Mouse (Mus musculus) MEL (cell line): ENCODE data around the gene Hnrnpc.

Experiments used
- BHLHE40 ChIP-seq: IDR thresholded peaks from 2 replicates; pipeline ENCODE4 v1.6.1; 2012; ENCODE audit warnings: low read depth, mild to moderate bottlenecking, inconsistent platforms, low read length, improper control_type of control experiment, borderline replicate concordance
- CTCF ChIP-seq, 3 experiments: IDR thresholded peaks in 2 of 3; conservative IDR thresholded peaks in 1 of 3; 2 replicates each; pipeline ENCODE4 v1.5.1; 2011 to 2012; ENCODE audit warnings: low read length in 3 of 3, low read depth in 2 of 3, mild to moderate bottlenecking in 2 of 3, improper control_type of control experiment in 1 of 3, inconsistent platforms in 1 of 3, mixed read lengths in 1 of 3, moderate library complexity in 1 of 3; ENCODE audit not compliant: control insufficient read depth in 1 of 3, insufficient read depth in 1 of 3, poor library complexity in 1 of 3, severe bottlenecking in 1 of 3
- EP300 ChIP-seq, 2 experiments: IDR thresholded peaks; 2 replicates each; pipeline ENCODE4 v1.6.1; 2011; ENCODE audit warnings: improper control_type of control experiment in 2 of 2, low read length in 2 of 2, low read depth in 1 of 2, mild to moderate bottlenecking in 1 of 2
- MXI1 ChIP-seq: IDR thresholded peaks from 2 replicates; pipeline ENCODE4 v1.6.1; 2011; ENCODE audit warnings: mild to moderate bottlenecking, low read depth, low read length, improper control_type of control experiment
- POLR2A ChIP-seq, 2 experiments: IDR thresholded peaks; 2 replicates each; pipeline ENCODE4 v1.6.1; 2011 to 2012; ENCODE audit warnings: low read length in 2 of 2, mild to moderate bottlenecking in 2 of 2, control low read depth in 1 of 2, improper control_type of control experiment in 1 of 2, low read depth in 1 of 2, moderate library complexity in 1 of 2; ENCODE audit not compliant: control insufficient read depth in 1 of 2, insufficient read depth in 1 of 2, poor library complexity in 1 of 2
- POLR2AphosphoS2 ChIP-seq: IDR thresholded peaks from 2 replicates; pipeline ENCODE4 v1.6.1; 2011; ENCODE audit warnings: low read length, improper control_type of control experiment
- POLR2AphosphoS5 ChIP-seq: IDR thresholded peaks from 2 replicates; pipeline ENCODE4 v1.6.1; 2012; ENCODE audit warnings: low read depth, borderline replicate concordance, mild to moderate bottlenecking, inconsistent platforms, low read length, moderate library complexity, mixed read lengths
- TAL1 ChIP-seq: IDR thresholded peaks from 2 replicates; pipeline ENCODE4 v1.6.1; 2012; ENCODE audit warnings: mild to moderate bottlenecking, inconsistent platforms, low read length, moderate library complexity, mixed read lengths
- TCF12 ChIP-seq: IDR thresholded peaks from 2 replicates; pipeline ENCODE4 v1.6.1; 2014; ENCODE audit warnings: low read depth, mild to moderate bottlenecking, inconsistent platforms, low read length, improper control_type of control experiment, moderate library complexity
- USF1 ChIP-seq: IDR thresholded peaks from 2 replicates; pipeline ENCODE4 v1.6.1; 2014; ENCODE audit warnings: low read depth, mild to moderate bottlenecking, inconsistent platforms, low read length, improper control_type of control experiment, moderate library complexity

GRCm38 (mm10) chr14:52144165-52144564 is 40.3 kb upstream of the Hnrnpc start:
- TF ChIP-seq USF1 (no peak), TCF12 (no peak), CTCF (IDR thresholded peaks at IDR 0.05 in 2 of 3, conservative IDR thresholded peaks at IDR 0.05 in 1 of 3; ENCODE audit: control insufficient read depth in 1 of 3, insufficient read depth in 1 of 3, low read depth in 2 of 3, low read length in 3 of 3, poor library complexity in 1 of 3, severe bottlenecking in 1 of 3) (no peak), MXI1 (no peak), EP300 (IDR thresholded peaks at IDR 0.05; ENCODE audit: low read depth in 1 of 2, low read length in 2 of 2) (no peak), TAL1 (no peak), POLR2A (IDR thresholded peaks at IDR 0.05; ENCODE audit: control insufficient read depth in 1 of 2, insufficient read depth in 1 of 2, low read depth in 1 of 2, low read length in 2 of 2, poor library complexity in 1 of 2) (no peak), BHLHE40 (no peak), POLR2AphosphoS2 (no peak), POLR2AphosphoS5 (no peak)
